Mouse (Mus musculus): ENCODE results near the gene Ndufa8.

Ndufa8 gene

GRCm38 (mm10) chr2:36013010-36013409 is 36.2 kb downstream of the Ndufa8 start:
- peak; percentile 53; the same call in 1 of the 2 replicates for TF ChIP-seq GATA4 (IDR thresholded peaks at IDR 0.05; ENCODE audit: insufficient replicate concordance, low read length)

DNA sequence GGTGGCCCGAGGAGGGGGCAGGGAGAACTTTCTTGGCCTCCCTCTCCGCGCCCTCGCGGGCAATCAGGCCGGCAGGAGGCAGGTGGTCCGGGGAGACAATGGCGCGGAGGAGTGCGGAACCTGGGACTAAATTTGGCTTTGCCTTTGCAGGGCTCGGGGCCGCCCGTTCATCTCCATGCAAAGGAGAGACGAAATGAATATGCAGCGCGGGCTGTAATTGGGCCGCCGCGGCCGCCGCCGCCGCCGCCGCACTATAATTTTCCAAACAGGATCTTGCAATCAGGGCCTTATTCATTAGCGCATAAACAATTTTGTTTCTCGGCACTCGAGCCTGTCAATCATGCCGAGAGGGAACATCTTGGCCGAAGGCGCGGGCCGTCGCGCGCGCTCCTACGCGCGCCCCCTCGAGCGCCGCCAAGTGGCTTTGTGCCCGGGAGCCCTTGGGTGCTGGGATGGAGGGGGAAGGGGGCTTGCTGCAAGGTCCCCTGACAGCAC is 37.8 kb downstream of the Ndufa8 start:
- TF ChIP-seq GATA4 (IDR thresholded peaks at IDR 0.05; ENCODE audit: insufficient replicate concordance, low read length), result no peak

- no peak for TF ChIP-seq GATA4 (IDR thresholded peaks at IDR 0.05; ENCODE audit: insufficient replicate concordance, low read length)
Measured at GRCm38 (mm10) chr2:36010579-36010978, 38.6 kb downstream of the Ndufa8 start.

GRCm38 (mm10) chr2:36009386-36009785 is 39.8 kb downstream of the Ndufa8 start:
- no peak for TF ChIP-seq GATA4 (IDR thresholded peaks at IDR 0.05; ENCODE audit: insufficient replicate concordance, low read length)

- TF ChIP-seq GATA4 (IDR thresholded peaks at IDR 0.05; ENCODE audit: insufficient replicate concordance, low read length), result no peak
Measured at GRCm38 (mm10) chr2:36008071-36008470, 41.1 kb downstream of the Ndufa8 start.

GRCm38 (mm10) chr2:36002188-36002587 is 47.0 kb downstream of the Ndufa8 start:
- no peak for TF ChIP-seq GATA4 (IDR thresholded peaks at IDR 0.05; ENCODE audit: insufficient replicate concordance, low read length)

GRCm38 (mm10) chr2:36000390-36000789 is 48.8 kb downstream of the Ndufa8 start:
- TF ChIP-seq GATA4 (IDR thresholded peaks at IDR 0.05; ENCODE audit: insufficient replicate concordance, low read length), result no peak

DNA sequence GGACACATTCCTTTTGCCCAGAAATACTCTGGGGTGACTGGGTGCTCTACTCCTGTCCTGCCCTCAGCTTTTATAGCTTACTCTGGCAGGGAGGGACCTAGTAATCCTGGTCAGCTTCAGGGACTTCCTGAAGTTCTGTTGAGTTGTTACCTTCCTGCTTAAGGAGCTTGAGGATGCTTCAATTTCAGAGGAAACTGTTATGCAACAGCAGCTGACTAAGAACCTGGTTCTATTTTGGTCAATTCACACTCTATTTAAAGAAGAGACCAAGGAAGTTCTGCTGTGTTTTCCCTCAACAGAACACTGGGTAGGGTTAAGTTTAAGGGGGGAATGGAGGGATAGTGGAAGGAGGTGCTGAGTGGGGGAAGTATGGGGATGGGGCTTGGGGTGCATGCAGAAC is 50.0 kb downstream of the Ndufa8 start:
- no peak for TF ChIP-seq GATA4 (IDR thresholded peaks at IDR 0.05; ENCODE audit: insufficient replicate concordance, low read length)

DNA sequence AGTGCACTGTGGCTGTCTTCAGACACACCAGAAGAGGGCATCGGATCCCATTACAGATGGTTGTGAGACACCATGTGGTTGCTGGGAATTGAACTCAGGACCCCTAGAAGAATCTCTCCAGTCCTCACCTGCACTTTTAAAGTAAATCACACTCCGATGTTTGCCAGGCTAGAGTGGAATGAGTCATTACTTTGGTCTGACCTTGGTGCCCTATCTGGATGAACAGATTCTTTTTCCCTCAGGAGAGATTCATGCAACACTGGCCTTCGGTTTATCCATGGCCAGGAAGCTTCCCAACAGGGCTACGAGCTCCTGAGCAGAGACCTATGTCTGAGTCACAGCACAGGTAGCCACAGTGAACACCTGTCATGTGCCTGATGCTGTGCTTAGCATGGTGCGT is 50.8 kb downstream of the Ndufa8 start:
- no peak for TF ChIP-seq GATA4 (IDR thresholded peaks at IDR 0.05; ENCODE audit: insufficient replicate concordance, low read length)

DNA sequence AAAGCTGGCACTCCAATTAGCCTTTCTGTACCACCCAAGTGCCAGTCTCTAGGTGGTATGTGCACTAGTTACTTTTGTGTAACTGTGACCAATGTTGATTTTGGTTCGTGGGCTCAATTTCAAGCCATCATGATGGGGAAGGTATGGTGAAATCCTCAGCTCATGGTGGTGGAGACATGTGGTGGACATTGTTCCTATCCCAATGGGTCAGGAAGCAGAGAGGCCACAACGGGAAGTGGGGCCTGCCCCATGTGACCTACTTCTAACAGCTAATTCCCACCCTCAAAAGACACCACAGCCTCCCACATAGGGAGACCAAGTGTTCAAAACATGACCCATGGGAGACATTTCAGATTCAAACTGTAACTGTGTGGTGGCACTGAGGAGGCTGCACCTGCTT is 52.5 kb downstream of the Ndufa8 start:
- TF ChIP-seq GATA4 (IDR thresholded peaks at IDR 0.05; ENCODE audit: insufficient replicate concordance, low read length), result no peak

DNA sequence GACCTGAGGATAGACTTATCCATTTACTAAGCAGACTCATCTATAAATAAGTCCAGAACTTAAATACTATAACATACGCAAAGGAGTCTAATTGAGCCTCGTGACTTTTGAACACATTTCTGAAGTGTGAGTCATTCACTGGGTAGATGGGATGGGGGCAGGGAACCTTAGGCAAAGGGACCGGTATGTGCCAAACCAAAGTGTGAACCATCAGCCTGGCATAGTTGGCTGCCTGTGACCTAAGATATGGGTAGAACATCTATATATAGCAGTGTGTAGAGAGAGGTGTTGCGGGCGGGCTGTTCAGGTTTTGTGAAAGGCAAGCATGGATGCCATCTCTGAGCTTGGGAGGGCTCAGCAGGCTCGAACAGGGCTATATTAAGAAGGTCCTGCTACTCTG is 54.9 kb downstream of the Ndufa8 start:
- TF ChIP-seq GATA4 (IDR thresholded peaks at IDR 0.05; ENCODE audit: insufficient replicate concordance, low read length), result no peak

DNA sequence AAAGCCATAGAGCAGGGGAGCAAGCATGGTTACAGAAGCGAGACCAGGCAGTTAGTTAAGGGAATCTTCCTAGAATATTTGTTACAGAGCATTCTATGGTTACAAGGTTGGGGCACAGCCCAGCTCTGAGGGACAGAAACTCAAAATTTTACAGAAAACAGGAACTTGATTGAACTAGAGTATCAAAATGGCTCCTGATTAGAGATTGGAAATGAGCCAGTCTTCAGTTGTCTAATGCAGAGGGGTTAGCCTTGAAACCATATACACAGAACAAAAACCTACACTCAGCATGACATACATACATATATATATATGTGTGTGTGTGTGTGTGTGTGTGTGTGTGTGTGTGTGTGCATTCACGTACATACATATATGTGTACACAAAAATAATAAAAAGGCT is 55.7 kb downstream of the Ndufa8 start:
- TF ChIP-seq GATA4 (IDR thresholded peaks at IDR 0.05; ENCODE audit: insufficient replicate concordance, low read length), result no peak

DNA sequence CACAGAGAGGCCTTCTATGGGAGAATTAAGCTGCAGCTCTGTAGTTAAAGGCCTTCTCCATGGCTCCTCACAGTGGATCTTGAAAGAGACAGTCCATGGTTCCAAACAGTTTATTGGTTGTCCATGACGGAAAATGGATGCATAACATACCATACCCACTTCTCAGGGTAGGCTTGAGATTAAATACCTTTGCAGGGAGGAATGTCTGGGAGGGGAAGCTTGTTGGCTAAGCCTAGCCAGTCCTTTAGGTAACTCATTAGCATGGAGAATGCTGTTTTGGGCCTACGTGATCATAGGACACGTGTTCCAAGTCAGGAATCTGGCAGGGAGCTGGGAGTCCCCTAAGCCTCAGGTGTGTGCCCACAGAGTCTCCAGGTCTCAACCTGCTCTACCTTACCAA is 56.9 kb downstream of the Ndufa8 start:
- TF ChIP-seq GATA4 (IDR thresholded peaks at IDR 0.05; ENCODE audit: insufficient replicate concordance, low read length), result no peak

Data from liver, adult (tissue).